Mouse (Mus musculus) limb, embryonic 14.5 days (tissue): ENCODE data around the gene Adh1. TPM values are rescaled to one million over a fixed set of nuclear protein-coding genes. Genes with fewer than 3 reads are reported as not detected.

Experiments
- ATAC-seq: fragments of 200-750 bp; cut with Nextera tagmentation; 2 replicates; pipeline ENCODE4 v1.8.0; 2017; ENCODE audit warnings: low read depth, moderate number of reproducible peaks, moderate TSS enrichment; ENCODE audit not compliant: low FRiP score
- DNase-seq: peaks from one replicate; pipeline ENCODE4 v3.0.0-alpha.2; 2015; ENCODE audit warnings: low spot score
- H3K27ac ChIP-seq: fragments of 300-500 bp; sonication (generic); replicated peaks from 2 replicates; pipeline ENCODE4 v1.5.1; 2014; ENCODE audit warnings: low read depth, mild to moderate bottlenecking, low read length, moderate library complexity, mixed read lengths
- H3K27me3 ChIP-seq: fragments of 300-500 bp; sonication (generic); 2 replicates; pipeline ENCODE4 v1.6.1; 2014; ENCODE audit warnings: low read length, mixed read lengths; ENCODE audit not compliant: control insufficient read depth, insufficient read depth
- H3K36me3 ChIP-seq: fragments of 300-500 bp; sonication (generic); 2 replicates; pipeline ENCODE4 v1.6.1; 2014; ENCODE audit warnings: mild to moderate bottlenecking, low read length, moderate library complexity, mixed read lengths; ENCODE audit not compliant: control insufficient read depth, insufficient read depth
- H3K4me1 ChIP-seq: fragments of 300-500 bp; sonication (generic); 2 replicates; pipeline ENCODE4 v1.6.1; 2014; ENCODE audit warnings: antibody characterized with exemption, low read length, mixed read lengths; ENCODE audit not compliant: control insufficient read depth, insufficient read depth
- H3K4me2 ChIP-seq: fragments of 300-500 bp; sonication (generic); replicated peaks from 2 replicates; pipeline ENCODE4 v1.6.1; 2014; ENCODE audit warnings: low read depth, mild to moderate bottlenecking, low read length, moderate library complexity; ENCODE audit not compliant: severe bottlenecking
- H3K4me3 ChIP-seq: fragments of 300-500 bp; sonication (generic); replicated peaks from 2 replicates; pipeline ENCODE4 v1.5.1; 2014; ENCODE audit warnings: low read length
- H3K9ac ChIP-seq: fragments of 300-500 bp; sonication (generic); 2 replicates; pipeline ENCODE4 v1.6.1; 2014; ENCODE audit warnings: mild to moderate bottlenecking, low read depth, low read length, moderate library complexity; ENCODE audit not compliant: severe bottlenecking
- H3K9me3 ChIP-seq: fragments of 300-500 bp; sonication (generic); 2 replicates; pipeline ENCODE4 v1.6.1; 2016; ENCODE audit warnings: low read length; ENCODE audit not compliant: control insufficient read depth
- POLR2A ChIP-seq: fragments of 200-500 bp; IDR thresholded peaks from 2 replicates; pipeline ENCODE4 v1.8.0; 2012; ENCODE audit warnings: inconsistent platforms, mild to moderate bottlenecking, moderate library complexity, borderline replicate concordance; ENCODE audit not compliant: insufficient read depth, insufficient read length; ENCODE audit errors: extremely low read depth
- WGBS: fragments of 180-500 bp; shearing (Covaris S2); extraction: QIAGEN DNeasy Blood & Tissue Kit; methylation state at CpG from one replicate; pipeline ENCODE4 v1.1.7; 2014; 5-methylcytosine and 5-hydroxymethylcytosine counted together
- polyA plus RNA-seq, 2 experiments: library from polyadenylated mRNA; depleted of rRNA in 1 of 2; stranded (reverse) in 1 of 2; unstranded in 1 of 2; fragments of >200 nt; fragmentation: Nextera tagmentation in 1 of 2; extraction: Ambion mirVana in 1 of 2; gene quantifications; 2 replicates each; pipeline versions ENCODE4 v1.2.1 to v1.2.3; 2012 to 2014

Adh1 gene
- polyA plus RNA-seq (2012; rRNA removed) (6.6 and 8.6 TPM in 2 replicates), polyA plus RNA-seq (2014; fragmentation: Nextera tagmentation; extraction: Ambion mirVana) (15.8 and 17.4 TPM in 2 replicates)

DNA sequence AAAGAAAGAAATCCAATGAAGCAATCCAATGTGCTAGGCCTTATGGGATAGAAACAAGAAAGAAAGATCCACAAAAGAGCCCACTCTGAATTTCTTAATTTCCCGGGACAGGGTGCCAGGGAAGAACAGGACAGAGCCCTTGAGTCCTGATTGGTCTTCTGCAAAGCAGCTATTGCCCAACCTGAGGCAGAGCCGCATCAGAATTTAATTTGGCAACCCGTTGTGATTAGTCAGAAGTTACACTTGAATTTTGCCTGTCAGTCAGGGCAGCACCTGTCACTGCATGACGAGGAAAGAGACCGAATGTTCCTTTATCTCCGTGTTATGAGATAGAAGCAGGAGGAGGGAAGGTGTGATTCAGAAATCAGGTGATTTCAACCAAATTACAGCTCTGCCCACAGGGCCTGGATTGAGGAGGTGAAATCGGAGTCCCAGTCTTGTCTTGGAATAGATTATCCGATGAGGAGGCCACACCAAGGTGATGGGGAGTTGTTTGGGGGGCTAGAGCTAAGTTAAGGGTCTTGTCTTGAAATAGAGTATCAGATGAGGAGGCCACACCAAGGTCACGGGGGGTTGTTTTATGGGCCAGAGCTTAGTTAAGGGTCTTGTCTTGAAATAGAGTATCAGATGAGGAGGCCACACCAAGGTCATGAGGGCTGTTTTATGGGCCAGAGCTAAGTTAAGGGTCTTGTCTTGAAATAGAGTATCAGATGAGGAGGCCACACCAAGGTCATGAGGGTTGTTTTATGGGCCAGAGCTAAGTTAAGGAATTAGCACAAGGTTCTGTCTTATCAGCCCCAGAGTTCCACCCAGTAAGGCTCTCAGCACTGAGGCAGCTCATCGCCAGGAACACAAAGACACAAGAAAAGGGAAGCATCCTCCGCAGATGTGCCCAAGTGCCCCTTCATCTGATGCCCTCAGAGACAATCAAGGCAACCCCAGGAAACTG is at the start of gene Adh1:
TSS of gene Adh1 (plus strand) at position 271 of the 949 bp plus-strand sequence.
- Histone ChIP-seq H3K27ac (no peak within 1 kb of the TSS), H3K4me3 (no peak within 1 kb of the TSS), H3K4me2 (no peak within 1 kb of the TSS), H3K27me3 (no peaks in the 10 kb centered on the region), H3K9ac (no peak within 1 kb of the TSS), H3K4me1 (no peaks in the 10 kb centered on the region), H3K9me3 (no peaks in the 10 kb centered on the region), H3K36me3 (no peaks in the 10 kb centered on the region)
- no peak for TF ChIP-seq POLR2A
- 75% methylated on average over 11 of the region's 11 CpGs for WGBS
- DNase-seq = no peak
- ATAC-seq = no peak

DNA sequence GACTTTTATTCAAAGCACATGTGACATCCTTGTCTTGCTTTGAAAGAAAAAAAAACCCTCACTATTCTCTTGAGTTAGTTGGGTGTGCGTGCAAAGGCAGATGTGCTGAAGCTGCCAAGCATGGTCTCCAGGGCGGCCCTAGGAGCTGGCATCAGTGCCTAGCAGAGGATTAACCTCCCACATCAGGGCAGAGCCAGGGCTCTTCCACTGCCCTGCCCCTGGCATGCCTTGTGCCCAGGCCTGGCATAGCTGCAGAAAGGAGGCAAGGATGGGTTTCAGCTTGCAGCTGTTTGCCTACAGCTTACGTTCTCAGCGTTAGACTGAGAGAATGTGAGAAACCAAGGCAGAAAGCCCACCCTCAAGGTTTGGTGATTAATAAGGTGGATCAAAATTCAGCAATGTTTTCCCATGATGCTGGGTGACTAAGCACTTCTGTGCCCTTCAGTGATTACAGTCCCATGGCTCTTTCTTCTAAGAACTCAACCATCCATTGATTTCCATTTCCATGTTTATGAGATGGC is 48.3 kb upstream of the Adh1 start:
- Histone ChIP-seq H3K4me2 (no peak overlapping the region), H3K4me3 (no peak overlapping the region), H3K27me3 (no peaks in the 10 kb centered on the region), H3K9ac (no peak overlapping the region), H3K4me1 (no peaks in the 10 kb centered on the region), H3K27ac (no peak overlapping the region), H3K36me3 (no peaks in the 10 kb centered on the region), H3K9me3 (0 out of 2 replicates have a peak, but pooled peaks cover 3% of the 10 kb centered on the region)
- DNase-seq = no peak
- no peak for TF ChIP-seq POLR2A
- no peak for ATAC-seq
- 87% methylated on average over 4 of the region's 4 CpGs for WGBS

DNA sequence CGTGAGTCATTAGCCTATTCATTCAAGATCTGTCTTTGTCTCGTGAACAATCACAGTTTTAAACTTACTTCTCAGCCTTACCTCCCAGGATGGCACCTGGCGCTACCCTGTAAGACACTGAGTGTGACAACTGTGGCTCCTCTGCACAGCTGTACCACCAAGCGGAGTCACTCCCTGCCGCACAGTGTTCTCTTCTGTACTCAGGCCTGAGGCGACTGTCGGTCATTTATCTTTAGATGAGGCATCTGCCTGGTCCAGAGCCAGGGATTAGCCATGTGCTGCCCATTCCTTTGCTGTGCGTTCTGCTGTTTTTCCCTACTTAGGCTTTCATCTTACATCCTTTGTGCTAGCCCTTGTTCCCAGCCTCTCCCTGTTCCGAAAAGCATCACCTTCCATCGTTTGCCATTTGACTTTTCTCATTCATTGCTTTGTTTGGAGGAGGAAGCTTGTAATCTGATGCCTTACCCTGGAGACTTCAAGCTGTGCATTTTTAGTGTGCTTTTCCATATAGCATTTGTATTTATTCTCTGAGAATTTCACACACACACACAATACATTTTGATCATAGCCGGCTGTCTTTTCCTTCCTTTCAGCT is 45.3 kb upstream of the Adh1 start:
- H3K4me1 ChIP-seq = no peaks in the 10 kb centered on the region
- no peak overlapping the region for H3K4me2 ChIP-seq
- no peak for TF ChIP-seq POLR2A
- peak; percentile 53; the same call in 1 of the 2 replicates for ATAC-seq
- 59% methylated on average over 11 of the region's 11 CpGs for WGBS
- DNase-seq = no peak
- H3K27ac ChIP-seq = no peak overlapping the region
- H3K4me3 ChIP-seq = no peak overlapping the region
- 0 out of 2 replicates have a peak, but pooled peaks cover 3% of the 10 kb centered on the region for H3K9me3 ChIP-seq
- no peaks in the 10 kb centered on the region for H3K36me3 ChIP-seq
- H3K9ac ChIP-seq = no peak overlapping the region
- H3K27me3 ChIP-seq = no peaks in the 10 kb centered on the region

DNA sequence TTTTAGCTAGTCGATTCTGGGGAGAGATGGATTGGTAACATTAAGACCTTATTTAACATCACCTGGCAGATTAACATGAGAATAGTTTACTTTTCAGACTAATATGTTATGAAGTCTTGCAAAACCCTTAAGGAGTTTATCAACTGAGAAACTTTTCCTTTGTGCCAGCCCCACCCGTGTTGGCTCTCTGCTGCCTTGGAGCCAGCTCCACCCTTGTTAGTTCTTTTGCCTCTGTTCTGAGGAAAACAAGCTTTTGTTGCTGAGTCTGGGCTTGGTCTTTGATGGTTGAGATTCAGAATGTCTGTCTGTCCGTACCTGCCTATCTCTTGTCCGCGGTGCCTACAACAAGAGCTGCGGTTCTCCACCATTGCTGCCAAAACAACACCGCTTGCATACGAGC is 44.7 kb upstream of the Adh1 start:
- no peak overlapping the region for H3K9ac ChIP-seq
- 80% methylated on average over 8 of the region's 8 CpGs for WGBS
- H3K27ac ChIP-seq = no peak overlapping the region

DNA sequence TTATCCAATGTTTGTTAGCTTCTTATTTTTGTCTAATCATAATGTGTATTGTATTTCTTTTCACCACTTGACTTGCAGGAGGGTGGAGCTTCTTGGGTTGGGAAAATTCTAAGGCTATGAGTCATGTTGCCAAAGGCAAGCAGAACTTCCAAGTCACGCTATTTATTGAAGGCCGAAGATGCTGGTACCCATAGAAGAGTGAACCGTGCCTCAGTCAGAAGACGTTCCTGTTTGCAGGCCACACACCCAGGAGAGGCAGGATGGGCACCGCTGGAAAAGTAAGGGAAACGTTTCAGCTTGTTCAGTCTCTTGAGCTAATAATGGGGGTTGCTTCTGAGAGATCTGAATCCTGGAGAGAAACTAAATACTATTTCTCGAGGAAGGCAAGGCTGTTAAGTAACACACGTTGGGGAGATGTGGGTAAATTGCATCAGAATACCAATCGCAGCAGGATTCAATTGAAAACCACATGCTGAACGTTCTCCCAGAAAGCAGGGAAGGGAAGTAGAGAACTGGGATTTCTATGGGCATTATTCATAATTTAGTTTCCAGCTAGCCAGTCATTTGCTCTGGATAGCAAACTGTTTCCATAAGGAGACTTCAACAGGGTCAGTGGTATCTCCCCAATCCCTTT is 43.0 kb upstream of the Adh1 start, which contains the start of gene Adh7:
TSS of gene Adh7 (plus strand) at position 130 of the 634 bp plus-strand sequence.
- Histone ChIP-seq H3K4me1 (no peaks in the 10 kb centered on the region), H3K4me3 (no peak within 1 kb of the TSS), H3K9ac (no peak within 1 kb of the TSS), H3K27me3 (no peaks in the 10 kb centered on the region), H3K36me3 (no peaks in the 10 kb centered on the region), H3K4me2 (no peak within 1 kb of the TSS), H3K27ac (0 out of 2 replicates have a peak within 1 kb of the TSS, but pooled peaks have one; percentile 27), H3K9me3 (0 out of 2 replicates have a peak, but pooled peaks cover 3% of the 10 kb centered on the region)
- DNase-seq (peak; percentile 42), ATAC-seq (no peak)
- WGBS = 56% methylated on average over 10 of the region's 10 CpGs
- no peak for TF ChIP-seq POLR2A

More for the DNA sequence above, 44.7 kb upstream of the Adh1 start:
- TF ChIP-seq POLR2A = no peak
- no peak for DNase-seq
- no peak for ATAC-seq
- no peak overlapping the region for H3K4me2 ChIP-seq
- 0 out of 2 replicates have a peak, but pooled peaks cover 3% of the 10 kb centered on the region for H3K9me3 ChIP-seq
- H3K4me1 ChIP-seq = no peaks in the 10 kb centered on the region
- H3K27me3 ChIP-seq = no peaks in the 10 kb centered on the region
- H3K36me3 ChIP-seq = no peaks in the 10 kb centered on the region
- H3K4me3 ChIP-seq = no peak overlapping the region
